Mouse (Mus musculus) C2C12 (cell line): Measurements from ENCODE around the gene Sept8.

Experiments used
- CEBPB ChIP-seq: IDR thresholded peaks from one replicate; pipeline ENCODE4 v1.6.1; 2011; ENCODE audit warnings: low read depth, mild to moderate bottlenecking, control low read depth, moderate library complexity
- CTCF ChIP-seq: IDR thresholded peaks from one replicate; pipeline ENCODE4 v1.5.1; 2011; ENCODE audit not compliant: control insufficient read depth, insufficient read depth, insufficient read length
- FOSL1 ChIP-seq: IDR thresholded peaks from one replicate; pipeline ENCODE4 v1.8.0; 2011; ENCODE audit warnings: mild to moderate bottlenecking, low read length; ENCODE audit not compliant: poor library complexity, insufficient read depth, severe bottlenecking
- MAX ChIP-seq: IDR thresholded peaks from one replicate; pipeline ENCODE4 v1.6.1; 2011; ENCODE audit warnings: mild to moderate bottlenecking, control low read depth
- MYOD1 ChIP-seq: IDR thresholded peaks from one replicate; pipeline ENCODE4 v1.6.1; 2011; ENCODE audit warnings: low read depth; ENCODE audit not compliant: control insufficient read depth, insufficient read length
- USF1 ChIP-seq: IDR thresholded peaks from one replicate; pipeline ENCODE4 v1.6.1; 2011; ENCODE audit warnings: low read depth, mild to moderate bottlenecking, control low read depth, moderate library complexity

- TF ChIP-seq CTCF (no peak), MYOD1 (no peak), USF1 (no peak), MAX (no peak), FOSL1 (no peak), CEBPB (no peak)
Observed at GRCm38 (mm10) chr11:53469294-53469967, 49.6 kb upstream of the Sept8 start.
